Mouse (Mus musculus) small intestine, adult 10 weeks (tissue): ENCODE data around the gene Ccdc54. TPM values are rescaled to one million over a fixed set of nuclear protein-coding genes. Genes with fewer than 3 reads are reported as not detected.

Experiments
- polyA plus RNA-seq: library from polyadenylated mRNA; stranded (reverse); fragments of 350-450 nt; fragmentation: Illumina TruSeq; extraction: RNeasy Lipid Tissue Mini Kit (QIAGEN cat#74804); gene quantifications from one replicate; pipeline ENCODE4 v1.2.3, GENCODE M21; 2014; ENCODE audit warnings: low replicate concordance

Ccdc54 gene
- 0.56 TPM for polyA plus RNA-seq

DNA sequence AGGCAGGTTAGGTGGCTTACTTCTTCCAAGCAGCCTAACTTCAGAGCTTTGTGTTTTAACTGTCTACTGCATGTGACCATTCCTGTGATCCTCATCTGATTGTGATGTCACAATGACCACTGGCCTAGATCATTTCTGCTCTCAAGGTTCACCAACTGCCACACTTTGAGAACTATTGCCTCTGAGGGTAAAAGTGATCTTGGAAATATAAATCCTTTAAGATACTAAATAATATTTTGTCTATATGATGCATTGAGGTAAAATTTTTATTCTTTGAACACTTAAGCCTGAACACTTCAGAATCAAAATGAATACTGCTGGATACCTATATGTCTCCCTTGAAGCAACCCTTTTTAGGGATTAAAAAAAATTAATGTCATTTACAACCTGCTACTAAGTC is at the start of gene Ccdc54:
Gene Ccdc54 (minus strand): TSS at position 101 of the 400 bp plus-strand sequence.

Other genes with a start within 250 kb of the Ccdc54 start
- gene Bbx, start 158.8 kb downstream of the Ccdc54 start, polyA plus RNA-seq: 8.4 TPM